Mouse (Mus musculus): ENCODE results near the gene Iapp. TPM values are rescaled to one million over a fixed set of nuclear protein-coding genes. Genes with fewer than 3 reads are reported as not detected.

Gene Iapp
- not detected for polyA plus RNA-seq (2015; fragmentation: Illumina TruSeq; extraction: RNeasy Lipid Tissue Mini Kit (QIAGEN cat#74804); ENCODE audit: low read depth, low replicate concordance)

DNA sequence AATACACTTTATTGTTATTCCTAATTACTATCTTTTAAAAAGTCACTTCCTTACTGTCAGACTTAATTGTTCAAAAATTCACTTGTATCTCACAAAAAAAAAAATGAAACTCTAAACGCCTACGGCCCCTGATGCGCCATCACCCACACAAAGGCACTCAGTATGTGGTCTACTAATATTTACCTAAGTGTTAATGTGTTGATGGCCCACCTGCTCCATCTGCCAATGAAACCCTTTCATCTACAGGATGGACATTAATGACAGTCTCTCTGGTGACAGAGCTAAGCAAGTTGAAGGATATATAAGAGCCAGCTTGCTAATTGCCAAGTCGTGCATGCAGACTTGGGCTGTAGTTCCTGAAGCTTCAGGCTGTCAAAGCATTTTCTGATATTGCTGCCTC, at the start of gene Iapp:
Gene Iapp (plus strand): TSS at position 326 of the 400 bp plus-strand sequence.

GRCm38 (mm10) chr6:142322881-142323280, 24.7 kb downstream of the Iapp start, which contains the start of gene Slco1a5:
TSS of gene Slco1a5 (minus strand) at chr6:142322981.

GRCm38 (mm10) chr6:142345440-142346038, 47.3 kb downstream of the Iapp start, which contains the start of gene Pyroxd1:
TSS of gene Pyroxd1 (plus strand) at chr6:142345654.

Other genes with a start within 250 kb of the Iapp start
- not detected for gene Slco1a6, start 89.9 kb upstream of the Iapp start, polyA plus RNA-seq (2015; fragmentation: Illumina TruSeq; extraction: RNeasy Lipid Tissue Mini Kit (QIAGEN cat#74804); ENCODE audit: low read depth, low replicate concordance)
- gene Slco1a5, start 24.6 kb downstream of the Iapp start, polyA plus RNA-seq (2015; fragmentation: Illumina TruSeq; extraction: RNeasy Lipid Tissue Mini Kit (QIAGEN cat#74804); ENCODE audit: low read depth, low replicate concordance): 0.18 TPM
- 14.1 TPM for gene Pyroxd1, start 47.2 kb downstream of the Iapp start, polyA plus RNA-seq (2015; fragmentation: Illumina TruSeq; extraction: RNeasy Lipid Tissue Mini Kit (QIAGEN cat#74804); ENCODE audit: low read depth, low replicate concordance)
- 20.0 TPM for gene Recql, start 88.7 kb downstream of the Iapp start, polyA plus RNA-seq (2015; fragmentation: Illumina TruSeq; extraction: RNeasy Lipid Tissue Mini Kit (QIAGEN cat#74804); ENCODE audit: low read depth, low replicate concordance)
- 31.3 TPM for gene Golt1b, start 88.8 kb downstream of the Iapp start, polyA plus RNA-seq (2015; fragmentation: Illumina TruSeq; extraction: RNeasy Lipid Tissue Mini Kit (QIAGEN cat#74804); ENCODE audit: low read depth, low replicate concordance)
- gene Spx, start 115.0 kb downstream of the Iapp start, polyA plus RNA-seq (2015; fragmentation: Illumina TruSeq; extraction: RNeasy Lipid Tissue Mini Kit (QIAGEN cat#74804); ENCODE audit: low read depth, low replicate concordance): 3.8 TPM
- gene Gys2, start 174.7 kb downstream of the Iapp start, polyA plus RNA-seq (2015; fragmentation: Illumina TruSeq; extraction: RNeasy Lipid Tissue Mini Kit (QIAGEN cat#74804); ENCODE audit: low read depth, low replicate concordance): 0.27 TPM
- gene Ldhb, start 209.5 kb downstream of the Iapp start, polyA plus RNA-seq (2015; fragmentation: Illumina TruSeq; extraction: RNeasy Lipid Tissue Mini Kit (QIAGEN cat#74804); ENCODE audit: low read depth, low replicate concordance): 1,259 TPM

Data from brain, adult 10 weeks (tissue).